Mouse (Mus musculus) limb, embryonic 12.5 days (tissue): ENCODE data around the gene Cldn8. TPM values are rescaled to one million over a fixed set of nuclear protein-coding genes. Genes with fewer than 3 reads are reported as not detected.

Experiments
- ATAC-seq: fragments of 200-750 bp; cut with Nextera tagmentation; 2 replicates; pipeline ENCODE4 v1.8.0; 2017; ENCODE audit warnings: low read depth, moderate TSS enrichment; ENCODE audit not compliant: insufficient number of reproducible peaks, insufficient read depth, low FRiP score, low TSS enrichment
- H3K27ac ChIP-seq: fragments of 300-500 bp; sonication (generic); 2 replicates; pipeline ENCODE4 v1.5.1; 2016; ENCODE audit warnings: mild to moderate bottlenecking, moderate library complexity
- H3K27me3 ChIP-seq: fragments of 300-500 bp; sonication (generic); 2 replicates; pipeline ENCODE4 v1.6.1; 2016; ENCODE audit warnings: mild to moderate bottlenecking, moderate library complexity
- H3K36me3 ChIP-seq: fragments of 300-500 bp; sonication (generic); 2 replicates; pipeline ENCODE4 v1.6.1; 2016; ENCODE audit warnings: mild to moderate bottlenecking, moderate library complexity
- H3K4me1 ChIP-seq: fragments of 300-500 bp; sonication (generic); replicated peaks from 2 replicates; pipeline ENCODE4 v1.6.1; 2016
- H3K4me2 ChIP-seq: fragments of 300-500 bp; sonication (generic); 2 replicates; pipeline ENCODE4 v1.6.1; 2016; ENCODE audit warnings: mild to moderate bottlenecking, moderate library complexity
- H3K4me3 ChIP-seq: fragments of 300-500 bp; sonication (generic); replicated peaks from 2 replicates; pipeline ENCODE4 v1.5.1; 2016; ENCODE audit warnings: mild to moderate bottlenecking
- H3K9ac ChIP-seq: fragments of 300-500 bp; sonication (generic); replicated peaks from 2 replicates; pipeline ENCODE4 v1.6.1; 2016; ENCODE audit warnings: mild to moderate bottlenecking, moderate library complexity
- H3K9me3 ChIP-seq: fragments of 300-500 bp; sonication (generic); 2 replicates; pipeline ENCODE4 v1.6.1; 2016; ENCODE audit warnings: mild to moderate bottlenecking, moderate library complexity
- whole genome bisulfite sequencing: fragments of 180-500 bp; shearing (Covaris S2); methylation state at CpG from one replicate; pipeline ENCODE4 v1.1.7; 2016; 5-methylcytosine and 5-hydroxymethylcytosine counted together
- polyA plus RNA-seq: library from polyadenylated mRNA; unstranded; fragments of >200 nt; fragmentation: Nextera tagmentation; extraction: Ambion mirVana; gene quantifications from 2 replicates; pipeline ENCODE4 v1.2.1, GENCODE M21; 2016

Cldn8 gene
- polyA plus RNA-seq, 1 experiment from 2014 or later, result 2.8 TPM

GRCm38 (mm10) chr16:88570136-88570535 lies 7.2 kb upstream of the Cldn8 start:
- no peaks in the 10 kb centered on the region for H3K27me3 ChIP-seq
- no peaks in the 10 kb centered on the region for H3K4me1 ChIP-seq
- no peak overlapping the region for H3K27ac ChIP-seq
- no peak overlapping the region for H3K9ac ChIP-seq
- no peak for ATAC-seq
- H3K36me3 ChIP-seq, result no peaks in the 10 kb centered on the region
- H3K9me3 ChIP-seq, result no peaks in the 10 kb centered on the region
- no peak overlapping the region for H3K4me3 ChIP-seq
- no peak overlapping the region for H3K4me2 ChIP-seq

- WGBS, result 90% methylated on average over 3 of the region's 3 CpGs
- no peaks in the 10 kb centered on the region for H3K36me3 ChIP-seq
- no peak overlapping the region for H3K27ac ChIP-seq
- no peaks in the 10 kb centered on the region for H3K27me3 ChIP-seq
- H3K4me2 ChIP-seq, result no peak overlapping the region
- no peak overlapping the region for H3K9ac ChIP-seq
- no peak for ATAC-seq
- no peak overlapping the region for H3K4me3 ChIP-seq
- no peaks in the 10 kb centered on the region for H3K4me1 ChIP-seq
- no peaks in the 10 kb centered on the region for H3K9me3 ChIP-seq
Measured at GRCm38 (mm10) chr16:88569732-88570131, 6.7 kb upstream of the Cldn8 start.

DNA sequence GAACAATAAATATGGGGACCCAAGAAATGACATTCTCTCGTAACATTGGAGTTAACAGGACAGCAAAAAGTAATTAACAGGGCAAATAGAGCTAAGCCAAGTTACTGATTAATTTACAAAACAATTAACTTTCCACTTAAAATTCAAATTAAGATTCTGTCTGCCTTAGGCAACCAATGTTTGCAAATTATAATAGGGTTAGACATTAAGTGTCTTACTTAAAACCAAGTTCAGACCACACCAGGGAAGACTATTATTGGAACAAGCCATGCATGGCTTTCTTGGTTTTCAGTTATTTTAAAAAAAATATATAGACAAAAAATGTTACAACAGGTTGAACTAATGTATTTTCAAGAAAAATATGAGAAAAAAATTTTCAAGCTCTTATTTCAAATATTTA lies 6.1 kb upstream of the Cldn8 start:
- H3K4me3 ChIP-seq, result no peak overlapping the region

GRCm38 (mm10) chr16:88561617-88562164 lies 1.3 kb downstream of the Cldn8 start:
- Histone ChIP-seq H3K36me3 (no peaks in the 10 kb centered on the region), H3K27ac (no peak overlapping the region), H3K9ac (no peak overlapping the region), H3K4me3 (no peak overlapping the region), H3K9me3 (no peaks in the 10 kb centered on the region), H3K4me1 (no peaks in the 10 kb centered on the region), H3K4me2 (no peak overlapping the region), H3K27me3 (no peaks in the 10 kb centered on the region)
- 54% methylated on average over 6 of the region's 6 CpGs for WGBS
- no peak for ATAC-seq

More for the DNA sequence above, 6.1 kb upstream of the Cldn8 start:
- Histone ChIP-seq H3K36me3 (no peaks in the 10 kb centered on the region), H3K4me2 (no peak overlapping the region), H3K4me1 (no peaks in the 10 kb centered on the region), H3K27me3 (no peaks in the 10 kb centered on the region), H3K9me3 (no peaks in the 10 kb centered on the region), H3K27ac (no peak overlapping the region), H3K9ac (no peak overlapping the region)
- 64% methylated on average over 1 of the region's 1 CpGs for WGBS
- no peak for ATAC-seq

- H3K9me3 ChIP-seq, result no peaks in the 10 kb centered on the region
- H3K36me3 ChIP-seq, result no peaks in the 10 kb centered on the region
- no peak overlapping the region for H3K9ac ChIP-seq
- 53% methylated on average over 6 of the region's 6 CpGs for WGBS
- no peak overlapping the region for H3K27ac ChIP-seq
- H3K4me3 ChIP-seq, result no peak overlapping the region
- H3K27me3 ChIP-seq, result no peaks in the 10 kb centered on the region
- no peak overlapping the region for H3K4me2 ChIP-seq
- H3K4me1 ChIP-seq, result no peaks in the 10 kb centered on the region
- ATAC-seq, result no peak
Measured at GRCm38 (mm10) chr16:88542488-88542887, 20.5 kb downstream of the Cldn8 start.

DNA sequence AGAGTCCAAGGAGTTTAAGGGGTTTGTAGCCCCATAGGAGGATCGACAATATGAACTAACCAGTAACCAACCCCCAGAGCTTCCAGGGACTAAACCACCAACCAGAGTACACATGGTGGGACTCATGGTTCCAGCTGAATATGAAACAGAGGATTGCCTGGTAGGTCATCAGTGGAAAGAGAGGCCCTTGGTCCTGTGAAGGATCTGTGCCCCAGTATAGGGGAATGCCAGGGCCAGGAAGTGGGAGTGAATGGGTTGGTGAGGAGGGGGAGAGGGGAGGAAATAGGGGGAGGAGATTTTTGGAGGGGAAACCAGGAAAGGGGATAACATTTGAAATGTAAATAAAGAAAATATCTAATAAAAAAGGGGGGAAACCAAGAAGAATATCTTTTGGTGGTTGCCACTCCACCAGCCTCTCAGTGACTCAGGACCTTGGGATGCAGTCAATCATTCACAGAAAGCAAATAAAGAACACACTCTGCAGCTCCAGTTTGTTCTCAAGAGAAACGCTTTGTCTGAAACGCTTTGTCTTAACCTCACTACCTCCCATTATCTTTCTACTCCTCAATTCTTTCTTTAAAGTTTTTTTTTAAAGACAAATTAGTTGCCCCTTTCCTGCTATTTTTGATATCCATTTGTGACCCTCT lies 23.0 kb downstream of the Cldn8 start:
- Histone ChIP-seq H3K27me3 (no peaks in the 10 kb centered on the region), H3K4me3 (no peak overlapping the region), H3K4me1 (no peaks in the 10 kb centered on the region), H3K9me3 (no peaks in the 10 kb centered on the region), H3K27ac (no peak overlapping the region), H3K36me3 (no peaks in the 10 kb centered on the region), H3K4me2 (no peak overlapping the region), H3K9ac (no peak overlapping the region)
- ATAC-seq, result no peak
- 88% methylated on average over 3 of the region's 3 CpGs for WGBS

- H3K27ac ChIP-seq, result no peak overlapping the region
- no peaks in the 10 kb centered on the region for H3K9me3 ChIP-seq
- H3K4me3 ChIP-seq, result no peak overlapping the region
- ATAC-seq, result no peak
- H3K27me3 ChIP-seq, result no peaks in the 10 kb centered on the region
- no peaks in the 10 kb centered on the region for H3K36me3 ChIP-seq
- no peaks in the 10 kb centered on the region for H3K4me1 ChIP-seq
- H3K9ac ChIP-seq, result no peak overlapping the region
- no peak overlapping the region for H3K4me2 ChIP-seq
Measured at GRCm38 (mm10) chr16:88511348-88511747, 51.6 kb downstream of the Cldn8 start.

Other genes with a start within 250 kb of the Cldn8 start
- gene Cldn17, start 56.2 kb downstream of the Cldn8 start, polyA plus RNA-seq, result not detected in 2 replicates
- gene Krtap24-1, start 49.1 kb upstream of the Cldn8 start, polyA plus RNA-seq, result not detected in 2 replicates
- not detected in 2 replicates for gene 2310079G19Rik, start 64.5 kb upstream of the Cldn8 start, polyA plus RNA-seq
- not detected in 2 replicates for gene Krtap26-1, start 84.6 kb upstream of the Cldn8 start, polyA plus RNA-seq
- not detected in 2 replicates for gene Krtap27-1, start 108.5 kb upstream of the Cldn8 start, polyA plus RNA-seq
- not detected in 2 replicates for gene 2310061N02Rik, start 144.8 kb upstream of the Cldn8 start, polyA plus RNA-seq
- not detected in 2 replicates for gene Krtap13-1, start 165.7 kb upstream of the Cldn8 start, polyA plus RNA-seq
- not detected in 2 replicates for gene Krtap13, start 188.5 kb upstream of the Cldn8 start, polyA plus RNA-seq
- not detected in 2 replicates for gene 2310034C09Rik, start 195.7 kb upstream of the Cldn8 start, polyA plus RNA-seq
- gene 2310057N15Rik, start 211.0 kb upstream of the Cldn8 start, polyA plus RNA-seq, result not detected in 2 replicates
- not detected in 2 replicates for gene Gm5965, start 214.7 kb upstream of the Cldn8 start, polyA plus RNA-seq
- not detected in 2 replicates for gene Gm20741, start 249.0 kb upstream of the Cldn8 start, polyA plus RNA-seq